Mouse (Mus musculus) cortical plate, adult 2 months (tissue): ENCODE measurements at regions not wholly inside any gene's neighbourhood (a gene's known extent, or its start where the extent isn't known, plus 50 kb on each side); places are given as distances from the start of the nearest gene placed in this dataset.

Source experiments
- H3K27ac ChIP-seq: fragments of 200-500 bp; 2 replicates; pipeline ENCODE4 v1.5.1; 2012; ENCODE audit warnings: low read length, control low read depth, inconsistent platforms; ENCODE audit not compliant: insufficient read depth
- H3K4me1 ChIP-seq: fragments of 200-500 bp; 2 replicates; pipeline ENCODE4 v1.6.1; 2011; ENCODE audit warnings: low read length; ENCODE audit not compliant: control insufficient read depth, insufficient read depth
- H3K4me3 ChIP-seq: fragments of 200-500 bp; 2 replicates; pipeline ENCODE4 v1.5.1; 2011; ENCODE audit warnings: mild to moderate bottlenecking, low read length, control low read depth; ENCODE audit not compliant: insufficient read depth
- CTCF ChIP-seq: fragments of 200-500 bp; IDR thresholded peaks from 2 replicates; pipeline ENCODE4 v1.5.1; 2011; ENCODE audit warnings: mild to moderate bottlenecking, control low read depth, low read length; ENCODE audit not compliant: insufficient read depth; ENCODE audit errors: extremely low read depth
- POLR2A ChIP-seq: fragments of 200-500 bp; IDR thresholded peaks from 2 replicates; pipeline ENCODE4 v1.6.1; 2011; ENCODE audit warnings: mild to moderate bottlenecking, low read length, control low read depth; ENCODE audit not compliant: insufficient read depth; ENCODE audit errors: extremely low read depth

DNA sequence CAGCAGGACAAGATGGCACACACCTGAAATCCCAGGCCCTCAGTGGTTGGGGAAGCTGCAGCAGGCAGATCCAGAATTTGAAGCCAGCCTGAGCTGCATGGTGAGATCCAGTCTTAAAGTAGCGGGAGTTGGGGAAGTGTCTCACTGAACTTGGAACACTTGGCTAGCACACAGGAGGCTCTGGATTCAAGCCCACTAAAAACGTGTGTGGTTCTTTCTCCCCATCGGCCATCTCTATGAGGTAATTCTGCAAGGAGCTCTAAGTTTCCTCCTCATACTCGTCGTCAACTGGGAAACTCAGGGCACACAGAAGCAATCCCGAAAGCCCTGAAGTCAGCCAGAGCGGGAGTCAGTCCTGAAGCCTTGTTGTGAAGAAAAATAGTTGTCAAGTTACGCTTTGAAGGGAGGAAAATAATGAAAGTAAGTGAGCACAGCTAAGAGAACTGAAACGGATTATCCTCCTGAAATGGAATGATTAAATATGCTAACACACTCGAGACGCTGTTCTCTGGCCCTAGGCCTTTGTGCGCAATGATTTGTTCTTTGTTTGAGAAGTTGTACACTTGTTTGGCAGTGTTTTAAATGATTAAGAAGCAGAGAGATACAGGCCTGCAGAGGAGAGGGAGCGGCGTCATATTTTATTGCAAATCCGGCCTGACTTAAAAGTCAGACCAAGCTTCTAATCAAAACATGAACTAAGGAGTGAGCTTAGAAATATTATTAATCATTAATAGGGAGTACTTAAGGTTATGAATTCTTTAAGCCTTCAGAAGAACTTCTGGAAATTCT lies 69.0 kb upstream of the Ercc4 start:
- TF ChIP-seq POLR2A: no peak
- no peak for TF ChIP-seq CTCF

GRCm38 (mm10) chr16:13041356-13041755 lies 68.1 kb upstream of the Ercc4 start:
- TF ChIP-seq CTCF (no peak), POLR2A (no peak)
- H3K27ac ChIP-seq: no peak overlapping the region
- H3K4me3 ChIP-seq: no peak overlapping the region
- no peaks in the 10 kb centered on the region for H3K4me1 ChIP-seq

More for the DNA sequence above, 69.0 kb upstream of the Ercc4 start:
- Histone ChIP-seq H3K27ac (no peak overlapping the region), H3K4me1 (no peaks in the 10 kb centered on the region), H3K4me3 (no peak overlapping the region)

DNA sequence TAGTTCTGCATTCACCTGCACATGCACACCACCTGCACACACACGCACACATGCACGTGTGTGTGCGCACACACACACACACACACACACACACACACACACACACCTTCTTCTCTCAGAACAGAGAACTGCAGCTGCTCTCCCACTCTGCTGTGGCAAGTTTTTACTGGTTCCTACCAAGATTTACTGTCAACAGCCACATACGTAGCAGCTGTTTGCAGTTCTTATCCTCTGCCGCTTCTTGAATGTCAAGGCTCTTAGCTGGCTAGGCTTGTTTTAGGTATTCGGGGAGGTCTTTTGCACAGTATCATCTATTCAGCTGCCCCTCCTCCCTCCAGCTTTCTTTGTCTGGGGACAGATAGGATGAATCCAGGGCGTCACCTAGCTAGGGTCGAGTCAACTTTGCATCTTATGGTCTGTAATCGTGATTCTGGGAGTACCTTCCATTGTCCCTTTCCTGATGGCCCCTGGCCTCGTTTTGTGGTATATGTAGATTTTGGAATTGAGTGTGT lies 64.3 kb upstream of the Ercc4 start:
- TF ChIP-seq POLR2A: no peak
- TF ChIP-seq CTCF: no peak
- Histone ChIP-seq H3K4me3 (no peak overlapping the region), H3K27ac (no peak overlapping the region), H3K4me1 (no peaks in the 10 kb centered on the region)

GRCm38 (mm10) chr16:13046366-13047120 lies 62.9 kb upstream of the Ercc4 start:
- TF ChIP-seq POLR2A (no peak), CTCF (no peak)
- H3K27ac ChIP-seq: no peak overlapping the region
- H3K4me3 ChIP-seq: no peak overlapping the region
- no peaks in the 10 kb centered on the region for H3K4me1 ChIP-seq

DNA sequence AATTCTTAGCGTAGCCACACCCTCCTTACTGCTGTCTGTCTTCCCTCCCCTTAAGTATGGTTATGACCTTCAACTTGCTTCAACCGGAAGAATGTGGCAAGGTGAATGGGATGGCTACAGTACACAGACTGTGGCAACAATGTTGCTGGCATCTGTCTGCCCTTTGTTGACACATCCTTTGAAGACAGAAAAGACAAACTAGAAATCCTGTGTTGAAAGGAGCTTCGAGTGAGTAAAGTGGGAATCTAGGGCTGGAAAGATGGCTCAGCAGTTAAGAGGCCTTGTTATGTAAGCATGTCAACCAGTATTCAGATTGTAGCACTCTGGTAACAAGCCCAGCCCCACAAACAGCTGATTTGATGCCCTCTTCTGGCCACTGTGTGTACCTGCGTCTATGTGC lies 60.2 kb upstream of the Ercc4 start:
- Histone ChIP-seq H3K4me3 (no peak overlapping the region), H3K27ac (no peak overlapping the region), H3K4me1 (no peaks in the 10 kb centered on the region)
- TF ChIP-seq CTCF (no peak), POLR2A (no peak)

DNA sequence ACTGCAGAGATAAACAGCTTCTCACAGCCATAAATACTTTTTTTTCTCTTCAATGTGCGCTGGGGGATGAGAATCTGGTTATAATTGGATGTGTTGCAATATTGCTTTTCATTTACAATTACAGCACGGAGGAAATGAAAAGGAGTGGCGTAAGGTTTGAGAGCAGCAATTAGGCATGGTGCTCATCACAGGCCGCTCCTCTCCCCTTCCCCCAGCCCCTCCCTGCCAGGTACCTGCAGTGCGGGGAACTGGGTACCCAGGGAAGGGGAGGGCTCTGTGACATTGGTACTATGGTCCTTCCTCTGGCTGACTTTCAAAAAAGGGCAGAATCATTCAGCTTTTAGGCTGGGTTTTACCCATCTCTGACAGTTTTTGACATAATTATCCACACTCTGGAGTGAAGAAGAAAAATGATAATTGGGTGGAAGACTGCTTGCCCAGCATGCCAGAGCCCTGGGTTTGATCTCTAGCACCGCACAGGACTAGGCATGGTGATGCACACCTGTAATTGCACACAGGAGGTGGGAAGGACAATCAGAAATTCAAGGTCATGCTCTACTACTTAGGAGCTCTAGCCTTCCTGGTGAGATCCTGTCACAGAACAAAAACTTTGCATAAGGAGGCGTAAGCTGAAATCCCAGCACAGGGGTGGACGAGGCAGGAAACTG lies 59.1 kb upstream of the Ercc4 start:
- Histone ChIP-seq H3K27ac (no peak overlapping the region), H3K4me3 (no peak overlapping the region), H3K4me1 (no peaks in the 10 kb centered on the region)
- TF ChIP-seq CTCF: no peak

GRCm38 (mm10) chr16:13054956-13055355 lies 54.5 kb upstream of the Ercc4 start:
- no peak for TF ChIP-seq POLR2A
- TF ChIP-seq CTCF: no peak
- Histone ChIP-seq H3K4me3 (no peak overlapping the region), H3K4me1 (no peaks in the 10 kb centered on the region), H3K27ac (no peak overlapping the region)
